Mouse (Mus musculus) E14TG2a.4 (cell line): ENCODE measurements around the gene Nr2e3.

Experiments
- CTCF ChIP-seq: conservative IDR thresholded peaks from 2 replicates; pipeline ENCODE4 v1.5.1; 2014; ENCODE audit warnings: low read length
- NANOG ChIP-seq: IDR thresholded peaks from 2 replicates; pipeline ENCODE4 v1.6.1; 2014; ENCODE audit warnings: borderline replicate concordance, low read length, mixed read lengths
- POU5F1 ChIP-seq: IDR thresholded peaks from 2 replicates; pipeline ENCODE4 v1.6.1; 2014; ENCODE audit warnings: low read length, borderline replicate concordance

- TF ChIP-seq CTCF: peak; percentile 100
- TF ChIP-seq NANOG: no peak
- TF ChIP-seq POU5F1: no peak
Measured at GRCm38 (mm10) chr9:59959276-59959675, 1.2 kb downstream of the Nr2e3 start.
